Mouse (Mus musculus) layer of hippocampus, postnatal 10 days (tissue): ENCODE measurements at regions not wholly inside any gene's neighbourhood (a gene's known extent, or its start where the extent isn't known, plus 50 kb on each side); places are given as distances from the start of the nearest gene placed in this dataset.
"Not testable (repeated sequence)": the region's sequence is repeated elsewhere in the genome, so short reads cannot be mapped to it uniquely, and the experiment has no call there.

Experiments used
- DNase-seq, 2 experiments: peaks; one replicate each; pipeline ENCODE4 v3.0.0; 2021; ENCODE audit warnings: low spot score in 2 of 2

- no peak for DNase-seq
These were observed 526.0 kb upstream of the Agtr1b start for GRCm38 (mm10) chr3:20892916-20893430.

- DNase-seq: no peak
These were observed 497.3 kb upstream of the Agtr1b start for GRCm38 (mm10) chr3:20864241-20864640.

- DNase-seq: no peak
These were observed 464.1 kb upstream of the Agtr1b start for GRCm38 (mm10) chr3:20831038-20831437.

GRCm38 (mm10) chr3:20829391-20829790 is 462.4 kb upstream of the Agtr1b start:
- no peak for DNase-seq

GRCm38 (mm10) chr3:20828811-20829210 is 461.8 kb upstream of the Agtr1b start:
- no peak for DNase-seq

- DNase-seq: no peak
These were observed 458.8 kb upstream of the Agtr1b start for GRCm38 (mm10) chr3:20825661-20826334.

GRCm38 (mm10) chr3:20822226-20822625 is 455.2 kb upstream of the Agtr1b start:
- DNase-seq: no peak

- no peak for DNase-seq
These were observed 454.7 kb upstream of the Agtr1b start for GRCm38 (mm10) chr3:20821712-20822111.

- DNase-seq: no peak
These were observed 453.1 kb upstream of the Agtr1b start for GRCm38 (mm10) chr3:20820047-20820446.

GRCm38 (mm10) chr3:20819586-20819985 is 452.6 kb upstream of the Agtr1b start:
- DNase-seq: no peak

GRCm38 (mm10) chr3:20816613-20817012 is 449.6 kb upstream of the Agtr1b start:
- DNase-seq: no peak

- DNase-seq: no peak
These were observed 427.3 kb upstream of the Agtr1b start for GRCm38 (mm10) chr3:20794256-20794655.

GRCm38 (mm10) chr3:20792503-20792902 is 425.5 kb upstream of the Agtr1b start:
- no peak for DNase-seq

GRCm38 (mm10) chr3:20777883-20778282 is 410.9 kb upstream of the Agtr1b start:
- DNase-seq: no peak

- no peak for DNase-seq
These were observed 410.0 kb upstream of the Agtr1b start for GRCm38 (mm10) chr3:20776964-20777304.

GRCm38 (mm10) chr3:20776128-20776963 is 409.4 kb upstream of the Agtr1b start:
- peak; percentile 18 to 20 for DNase-seq

- no peak for DNase-seq
These were observed 367.3 kb upstream of the Agtr1b start for GRCm38 (mm10) chr3:20734302-20734701.

GRCm38 (mm10) chr3:20732005-20732404 is 365.0 kb upstream of the Agtr1b start:
- DNase-seq: no peak

- DNase-seq: no peak
These were observed 363.5 kb upstream of the Agtr1b start for GRCm38 (mm10) chr3:20730481-20730880.

GRCm38 (mm10) chr3:20729776-20730175 is 362.8 kb upstream of the Agtr1b start:
- not testable (repeated sequence) for DNase-seq

GRCm38 (mm10) chr3:20714671-20715070 is 347.7 kb upstream of the Agtr1b start:
- no peak for DNase-seq

- no peak for DNase-seq
These were observed 342.7 kb upstream of the Agtr1b start for GRCm38 (mm10) chr3:20709661-20710060.
